Mouse (Mus musculus): ENCODE results near the gene Olfr632.
"Not testable (repeated sequence)": the region's sequence is repeated elsewhere in the genome, so short reads cannot be mapped to it uniquely, and the experiment has no call there.

The Olfr632 gene

GRCm38 (mm10) chr7:103934264-103934663 lies at the start of gene Olfr632:
Gene Olfr632, plus strand, starts transcription at chr7:103934347.
- no peak for DNase-seq (ENCODE audit: low spot score)

- DNase-seq (ENCODE audit: low spot score) = no peak
Observed at GRCm38 (mm10) chr7:103886152-103886551, 48.0 kb upstream of the Olfr632 start, which contains the start of gene Olfr66. Gene Olfr66, minus strand, starts transcription at chr7:103886252.

- DNase-seq (ENCODE audit: low spot score) = no peak
Observed at GRCm38 (mm10) chr7:103894385-103894784, 39.8 kb upstream of the Olfr632 start, which contains the start of gene Olfr64. Gene Olfr64, minus strand, starts transcription at chr7:103894485.

- DNase-seq (ENCODE audit: low spot score) = no peak
Observed at GRCm38 (mm10) chr7:103903187-103903586, 31.0 kb upstream of the Olfr632 start, which contains the start of gene Olfr65. Gene Olfr65, plus strand, starts transcription at chr7:103903487.

GRCm38 (mm10) chr7:103910047-103910446 lies 24.1 kb upstream of the Olfr632 start:
- DNase-seq (ENCODE audit: low spot score) = no peak

- DNase-seq (ENCODE audit: low spot score) = no peak
Observed at GRCm38 (mm10) chr7:103912969-103913511, 21.1 kb upstream of the Olfr632 start.

- DNase-seq (ENCODE audit: low spot score) = no peak
Observed at GRCm38 (mm10) chr7:103915338-103915737, 18.8 kb upstream of the Olfr632 start.

GRCm38 (mm10) chr7:103928525-103928924 lies 5.6 kb upstream of the Olfr632 start, which contains the start of gene Olfr631:
Gene Olfr631, plus strand, starts transcription at chr7:103928825.
- no peak for DNase-seq (ENCODE audit: low spot score)

- no peak for DNase-seq (ENCODE audit: low spot score)
Observed at GRCm38 (mm10) chr7:103942730-103943129, 8.6 kb downstream of the Olfr632 start.

- DNase-seq (ENCODE audit: low spot score) = no peak
Observed at GRCm38 (mm10) chr7:103944137-103944536, 10.0 kb downstream of the Olfr632 start, which contains the start of gene Olfr633. Gene Olfr633, plus strand, starts transcription at chr7:103944437.

- DNase-seq (ENCODE audit: low spot score) = not testable (repeated sequence)
Observed at GRCm38 (mm10) chr7:103966873-103967272, 32.7 kb downstream of the Olfr632 start.

- DNase-seq (ENCODE audit: low spot score) = no peak
Observed at GRCm38 (mm10) chr7:103970852-103971251, 36.7 kb downstream of the Olfr632 start, which contains the start of gene Olfr635. Gene Olfr635, plus strand, starts transcription at chr7:103971152.

- no peak for DNase-seq (ENCODE audit: low spot score)
Observed at GRCm38 (mm10) chr7:103971782-103972181, 37.6 kb downstream of the Olfr632 start.

Data from testis, postnatal 14 days (tissue).